Mouse (Mus musculus) CD4-positive, CD25-positive, alpha-beta regulatory T cell, adult 2 months (primary cell): ENCODE measurements at regions not wholly inside any gene's neighbourhood (a gene's known extent, or its start where the extent isn't known, plus 50 kb on each side); places are given as distances from the start of the nearest gene placed in this dataset.

Source experiments
- DNase-seq: peaks from one replicate; pipeline ENCODE4 v3.0.0-alpha.2; 2012; ENCODE audit warnings: low read depth, low spot score

DNA sequence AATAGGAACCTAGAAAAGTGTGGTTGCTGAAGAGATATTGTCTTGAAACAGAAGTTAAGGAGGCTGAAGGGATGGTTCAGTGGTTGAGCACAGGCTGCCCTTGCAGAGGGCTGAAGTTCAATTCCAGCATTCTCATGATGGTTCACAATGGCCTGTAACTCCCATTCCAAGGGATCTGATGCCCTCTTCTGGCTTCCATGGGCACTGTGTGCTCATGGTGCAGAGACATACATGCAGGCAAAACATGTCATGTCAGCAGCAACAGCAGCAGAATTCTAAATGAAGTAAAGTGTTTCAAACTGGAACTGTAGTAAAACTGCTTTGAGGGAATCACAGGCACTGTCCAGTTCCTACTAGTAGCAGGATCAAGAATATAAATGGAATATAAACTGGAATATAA, 162.7 kb upstream of the Zpld1 start:
- no peak for DNase-seq

DNA sequence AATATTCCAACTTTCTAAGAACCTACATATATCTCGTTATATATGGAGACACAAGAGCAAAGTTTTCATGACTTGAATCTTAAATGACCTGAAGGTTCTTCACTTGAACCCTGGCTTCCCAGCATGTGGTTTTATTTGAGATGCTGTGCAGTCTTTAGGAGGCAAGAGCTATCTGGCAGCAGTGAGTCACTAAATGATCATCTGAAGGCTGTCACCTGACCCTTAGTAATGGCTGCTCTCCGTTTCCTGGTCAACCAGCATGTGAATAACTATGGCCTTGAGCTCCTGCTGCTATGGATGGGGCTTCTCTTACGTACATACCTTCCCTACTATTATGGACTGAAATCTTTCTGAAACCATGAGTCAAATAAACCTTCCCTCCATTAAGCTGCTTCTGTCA, 149.8 kb upstream of the Zpld1 start:
- DNase-seq: no peak

DNA sequence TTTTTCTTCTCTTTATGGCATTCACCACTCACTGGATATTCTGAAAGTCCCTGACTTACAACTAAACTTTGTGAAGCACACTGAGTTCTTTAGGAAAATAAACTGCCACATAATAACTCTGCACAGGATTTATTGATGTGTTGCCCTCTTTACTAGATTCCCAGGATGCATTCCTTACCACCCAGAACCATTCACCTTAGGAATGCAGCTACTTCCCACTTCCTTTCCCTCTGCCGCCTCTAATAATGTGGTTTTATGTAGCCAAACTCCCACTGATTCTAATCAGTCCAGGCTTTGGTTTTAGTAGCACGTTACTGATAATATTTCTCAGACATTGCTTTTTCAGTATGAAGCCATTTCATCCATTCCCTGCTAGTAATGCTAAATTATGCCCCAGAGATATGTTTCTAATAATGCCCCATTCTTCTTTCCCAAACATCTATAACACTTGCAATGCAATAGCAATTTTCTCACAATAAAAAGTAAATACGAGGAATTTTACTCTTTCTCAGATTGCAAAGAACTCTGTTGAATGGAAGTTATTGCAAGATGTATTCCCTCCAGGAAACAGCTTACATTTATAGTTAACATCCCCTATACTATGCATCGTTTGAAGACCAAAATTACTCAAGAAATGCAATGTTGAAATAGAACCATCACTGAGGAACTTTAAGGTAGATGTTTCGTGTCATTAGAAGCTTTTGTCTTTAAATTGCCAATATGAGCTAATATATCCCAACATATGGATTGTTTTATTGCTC, 145.2 kb upstream of the Zpld1 start:
- no peak for DNase-seq

DNA sequence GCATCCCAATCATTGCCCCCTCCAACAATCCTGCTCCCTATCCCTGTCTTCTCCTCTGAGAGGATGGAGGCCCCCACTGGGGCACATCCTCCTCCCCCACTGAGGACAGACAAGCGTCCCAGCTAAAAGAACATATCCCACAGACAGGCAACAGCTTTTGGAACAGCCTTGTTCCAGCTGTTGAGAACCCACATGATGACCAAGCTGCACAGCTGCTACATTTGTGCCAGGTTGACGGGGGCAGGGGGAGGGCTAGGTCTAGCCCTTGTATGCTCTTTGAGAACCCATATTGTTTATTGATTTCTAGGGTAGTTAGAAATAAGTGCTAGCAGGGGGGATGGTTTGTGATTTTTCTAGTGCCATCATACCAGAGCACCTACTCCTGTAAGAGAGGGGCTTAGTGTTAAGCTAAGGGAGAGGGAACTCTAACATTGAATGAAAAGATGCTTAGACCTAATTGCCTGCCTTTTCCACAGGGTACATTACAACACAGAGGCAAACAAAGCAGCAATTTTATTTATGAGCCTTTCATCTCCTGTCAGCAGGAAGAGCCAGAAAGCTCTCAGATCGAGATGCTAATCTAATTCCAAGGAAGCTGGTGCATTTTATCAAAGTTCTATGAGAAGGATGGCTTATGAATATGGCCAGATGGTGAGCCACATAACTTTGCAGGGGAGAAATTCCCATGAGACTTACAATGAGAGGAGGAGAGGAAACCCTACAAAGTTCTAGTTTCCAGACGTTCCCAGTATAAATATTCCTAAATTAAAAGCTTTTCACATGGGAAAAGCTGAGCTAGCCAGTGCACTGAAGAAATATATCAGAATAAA, 137.6 kb upstream of the Zpld1 start:
- no peak for DNase-seq

DNA sequence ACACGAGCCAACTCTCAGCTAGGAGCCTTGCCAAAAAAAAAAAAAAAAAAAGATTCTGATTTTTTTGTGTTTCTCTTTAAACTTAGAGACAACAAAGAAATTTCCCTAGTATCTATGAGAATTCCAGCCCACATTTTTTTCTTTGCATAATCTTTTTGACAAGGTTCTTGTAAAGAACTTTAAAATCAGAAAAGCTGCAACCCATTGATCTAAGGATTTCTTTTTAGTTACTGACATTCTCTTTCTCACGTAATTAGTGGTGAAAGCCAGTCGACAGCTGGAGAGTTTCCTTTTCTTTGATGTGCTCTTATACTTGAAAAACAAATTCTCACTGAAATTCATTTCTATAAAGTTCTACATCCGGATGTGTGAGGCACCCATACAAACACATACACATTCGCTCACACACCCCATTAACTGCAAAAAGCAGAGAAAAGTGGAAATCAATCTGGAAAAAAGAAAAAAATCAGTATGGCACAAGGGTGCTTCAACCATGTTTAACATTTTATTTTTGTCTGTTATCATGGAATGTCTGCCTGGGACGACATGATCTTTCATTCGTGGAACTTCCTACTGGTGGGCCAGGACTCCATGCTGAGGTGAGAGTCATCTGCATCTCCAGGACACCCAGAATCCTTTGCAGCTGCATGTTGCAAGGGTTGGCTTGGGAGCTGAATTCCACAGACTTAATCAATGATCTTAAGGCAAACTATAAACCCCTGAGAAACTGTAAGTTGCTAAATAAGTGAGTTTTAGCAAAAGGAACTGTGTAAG, 124.0 kb upstream of the Zpld1 start:
- DNase-seq: no peak

- DNase-seq: no peak
These were observed 123.2 kb upstream of the Zpld1 start for GRCm38 (mm10) chr16:55420876-55421568.

DNA sequence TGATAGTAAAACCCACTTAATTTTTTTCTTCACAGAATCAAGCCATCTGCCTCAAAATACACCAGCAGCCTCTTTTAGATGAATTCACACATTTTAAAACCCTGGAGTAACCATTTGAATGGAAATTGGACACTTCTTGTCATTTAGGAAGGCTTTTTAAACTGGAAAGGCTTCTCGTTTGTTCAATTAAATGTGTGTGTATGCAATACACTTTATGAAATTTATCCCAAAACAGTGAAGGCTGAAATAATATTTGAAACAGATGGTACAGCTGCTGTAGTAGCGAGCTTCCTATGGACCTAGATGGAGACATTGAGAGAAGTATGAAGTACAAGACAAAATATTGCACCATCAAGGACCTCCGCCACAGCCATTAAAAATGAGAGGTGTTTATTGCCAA, 121.1 kb upstream of the Zpld1 start:
- no peak for DNase-seq

DNA sequence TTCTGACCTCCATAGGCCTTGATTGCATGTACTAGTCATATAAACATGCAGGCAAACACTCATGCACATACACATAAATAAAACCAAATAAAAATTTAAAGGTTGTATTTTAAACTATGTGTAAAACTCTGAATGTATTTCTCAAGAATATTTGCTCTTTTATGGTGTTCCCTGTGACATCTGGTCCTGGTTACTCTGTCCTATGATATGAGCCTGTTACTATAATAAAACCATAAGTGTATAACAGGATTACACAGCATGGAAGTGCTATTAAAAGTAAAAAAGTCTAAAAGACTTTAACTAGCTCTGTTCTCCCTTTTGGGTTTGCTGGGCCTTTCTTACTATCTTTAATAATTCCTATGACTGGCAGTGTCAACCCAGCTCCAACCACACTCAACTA, 103.0 kb upstream of the Zpld1 start:
- no peak for DNase-seq

DNA sequence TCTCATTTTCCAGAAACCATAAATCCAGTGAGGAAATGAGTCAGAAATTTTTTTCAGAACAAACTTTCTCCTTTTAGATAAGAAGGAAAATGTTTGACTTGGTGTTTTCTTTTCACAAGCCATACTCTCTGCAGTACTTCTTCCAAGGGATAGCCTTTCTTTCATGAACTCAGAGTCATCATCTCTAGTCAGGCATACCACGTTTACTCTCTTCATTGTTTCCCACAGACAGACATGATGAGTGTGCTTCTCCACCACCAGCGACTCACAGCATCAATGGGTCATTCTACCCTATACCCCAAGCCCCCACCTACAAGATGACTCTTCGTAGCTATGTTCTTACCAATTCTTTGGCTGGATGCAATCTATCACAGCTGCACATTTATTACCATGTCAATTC, 97.1 kb upstream of the Zpld1 start:
- no peak for DNase-seq

- DNase-seq: no peak
These were observed 92.6 kb upstream of the Zpld1 start for GRCm38 (mm10) chr16:55390400-55390799.

DNA sequence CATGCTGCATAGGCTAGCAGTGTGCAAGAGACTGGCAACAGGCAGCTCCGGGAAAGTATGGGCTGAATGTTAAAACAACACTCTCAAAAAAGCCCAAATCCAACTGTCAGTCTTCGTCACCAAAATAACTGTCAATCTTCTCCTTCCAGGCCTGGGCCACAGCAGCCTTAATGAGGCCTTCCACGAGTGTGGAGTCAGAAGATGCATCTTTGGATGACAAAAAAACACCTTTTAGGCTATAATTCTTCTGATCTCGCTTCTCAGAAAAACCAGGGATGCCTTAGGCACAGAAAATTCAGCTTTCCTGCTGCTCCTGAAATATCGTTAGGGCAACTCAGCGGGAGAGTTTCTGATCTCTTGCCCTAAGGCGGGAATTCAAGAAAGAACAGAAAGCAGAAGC, 82.2 kb upstream of the Zpld1 start:
- DNase-seq: no peak

DNA sequence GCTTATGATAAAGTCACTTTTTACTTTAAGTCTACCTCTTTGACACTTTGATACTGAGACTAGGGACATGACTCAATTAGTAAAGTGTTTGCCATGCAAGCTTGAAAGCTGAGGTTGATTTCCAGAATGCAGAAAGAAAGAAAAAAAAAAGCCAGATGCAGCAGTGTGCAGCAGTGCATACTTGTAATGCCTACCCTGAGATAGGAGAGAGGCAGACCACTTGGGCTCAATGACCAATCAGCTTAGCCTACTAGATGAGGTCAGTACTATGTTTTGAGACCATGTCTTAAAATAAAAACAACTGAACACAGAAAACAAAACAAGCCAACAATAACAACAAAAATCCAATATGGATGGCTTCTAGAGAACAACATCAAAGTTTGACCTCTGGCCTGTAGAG, 81.4 kb upstream of the Zpld1 start:
- no peak for DNase-seq

DNA sequence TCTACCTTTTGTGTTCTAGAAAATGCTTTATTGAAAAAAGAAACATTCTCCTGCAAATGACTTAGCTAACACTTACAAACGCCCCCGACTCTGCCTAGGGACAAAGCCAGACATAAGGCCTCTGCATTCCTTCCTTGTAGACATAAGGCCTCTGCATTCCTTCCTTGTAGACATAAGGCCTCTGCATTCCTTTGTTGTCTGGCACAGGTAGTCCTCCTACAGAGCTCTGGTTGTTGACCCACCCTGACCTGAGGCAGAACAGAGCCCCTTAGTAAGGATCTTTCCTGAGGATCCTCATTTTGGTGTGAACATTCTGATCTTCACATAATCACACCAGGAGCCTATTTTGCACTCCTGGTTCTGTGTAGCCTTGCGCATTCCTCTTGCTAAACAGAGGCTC, 80.9 kb upstream of the Zpld1 start:
- no peak for DNase-seq

- DNase-seq: no peak
These were observed 78.1 kb upstream of the Zpld1 start for GRCm38 (mm10) chr16:55375922-55376321.

- no peak for DNase-seq
These were observed 59.9 kb upstream of the Zpld1 start for GRCm38 (mm10) chr16:55357686-55358085.

- no peak for DNase-seq
These were observed 58.3 kb upstream of the Zpld1 start for GRCm38 (mm10) chr16:55356097-55356496.
